ENCODE assay signal across 8 mouse cellular contexts in genomic region chr11:98944897-98945604, GRCm38 (mm10). TPM values are rescaled to one million over a fixed set of nuclear protein-coding genes. Genes with fewer than 3 reads are reported as not detected.
A peak's percentile ranks its signal among the peaks of the same experiment; 100 is the strongest.
DNase-seq lines count a peak whose midpoint lies in the region; ATAC-seq and TF ChIP-seq lines count a peak whose summit lies in the region.

No protein-coding gene starts in this region.

- WGBS in hindbrain, embryonic 12.5 days, result 39% methylated on average over 11 of the region's 11 CpGs
- WGBS in hindbrain, postnatal 0 days, result 44% methylated on average over 11 of the region's 11 CpGs
- WGBS in heart, embryonic 14.5 days, result 42% methylated on average over 11 of the region's 11 CpGs

- no peak overlapping the region; the same call in 1 of the 2 replicates for H3K27ac ChIP-seq in hindbrain, embryonic 12.5 days
- no peak overlapping the region for H3K27ac ChIP-seq in hindbrain, postnatal 0 days
- peak overlapping the region; percentile 95; the same call in 1 of the 2 replicates for H3K27ac ChIP-seq in CH12.LX (ENCODE audit: insufficient read depth, low read depth)
- peak overlapping the region; percentile 1 to 100; a peak in 3 of 4 replicates for H3K27ac ChIP-seq in heart, embryonic 14.5 days (replicated peaks in 1 of 2; ENCODE audit: control insufficient read depth in 1 of 2, insufficient read depth in 1 of 2, low read depth in 2 of 2, low read length in 2 of 2)

- no peak overlapping the region; the same call in 1 of the 2 replicates for H3K4me2 ChIP-seq in hindbrain, embryonic 12.5 days (replicated peaks)
- H3K4me2 ChIP-seq in hindbrain, postnatal 0 days (ENCODE audit: low read depth, low read length), result no peak overlapping the region
- peak overlapping the region; percentile 80; the same call in 1 of the 2 replicates for H3K4me2 ChIP-seq in CH12.LX (ENCODE audit: insufficient read depth, low read depth, poor library complexity, severe bottlenecking)
- H3K4me2 ChIP-seq in heart, embryonic 14.5 days (ENCODE audit: low read length), result peak overlapping the region; percentile 72
- peak overlapping the region; percentile 96 for H3K4me2 ChIP-seq in myocyte (ENCODE audit: low read depth)

- DNase-seq in hindbrain, postnatal 0 days (ENCODE audit: low spot score), result no peak
- DNase-seq in CH12.LX (ENCODE audit: extremely low read depth), result no peak
- no peak for DNase-seq in layer of hippocampus, adult 18-20 months (ENCODE audit: low spot score in 2 of 2)
- no peak for DNase-seq in urinary bladder, adult 18-20 months (ENCODE audit: low spot score in 2 of 2)
- DNase-seq in spleen, postnatal 4 days (ENCODE audit: low spot score in 2 of 2), result no peak

- H3ac ChIP-seq in myocyte (ENCODE audit: control insufficient read depth, insufficient read length), result no peak overlapping the region

- H3K79me2 ChIP-seq in CH12.LX (replicated peaks; ENCODE audit: control insufficient read depth, extremely low read depth, insufficient read depth, poor library complexity, severe bottlenecking), result peaks cover 8% of the 10 kb centered on the region; the same call in 1 of the 2 replicates
- H3K79me2 ChIP-seq in myocyte (ENCODE audit: control insufficient read depth, insufficient read depth), result peaks cover 85% of the 10 kb centered on the region

- H3K9me3 ChIP-seq in hindbrain, embryonic 12.5 days (replicated peaks), result no peaks in the 10 kb centered on the region
- no peaks in the 10 kb centered on the region for H3K9me3 ChIP-seq in hindbrain, postnatal 0 days (ENCODE audit: low read length)
- no peaks in the 10 kb centered on the region for H3K9me3 ChIP-seq in CH12.LX (replicated peaks; ENCODE audit: low read length)
- H3K9me3 ChIP-seq in heart, embryonic 14.5 days (ENCODE audit: control insufficient read depth, low read length), result no peaks in the 10 kb centered on the region

- TF ChIP-seq POLR2A in CH12.LX (IDR thresholded peaks at IDR 0.05; ENCODE audit: low read depth, low read length), result no peak
- TF ChIP-seq POLR2A in myocyte (IDR thresholded peaks at IDR 0.05; ENCODE audit: insufficient read length, low read depth), result no peak

- no peaks in the 10 kb centered on the region for H3K27me3 ChIP-seq in hindbrain, embryonic 12.5 days
- H3K27me3 ChIP-seq in hindbrain, postnatal 0 days (ENCODE audit: insufficient read depth, low read length), result no peaks in the 10 kb centered on the region
- H3K27me3 ChIP-seq in CH12.LX (replicated peaks) (no peaks in the 10 kb centered on the region), myocyte (ENCODE audit: control insufficient read depth, insufficient read depth, insufficient read length) (no peaks in the 10 kb centered on the region)
- H3K27me3 ChIP-seq in heart, embryonic 14.5 days (ENCODE audit: control insufficient read depth, insufficient read depth, low read length), result no peaks in the 10 kb centered on the region

- H3K4me1 ChIP-seq in hindbrain, embryonic 12.5 days, result peaks cover 72% of the 10 kb centered on the region
- peaks cover 37% of the 10 kb centered on the region for H3K4me1 ChIP-seq in hindbrain, postnatal 0 days (ENCODE audit: insufficient read depth, low read length)
- peaks cover 51 to 93% of the 10 kb centered on the region in 2 experiments for H3K4me1 ChIP-seq in CH12.LX (ENCODE audit: control insufficient read depth in 1 of 2, insufficient read depth in 2 of 2)
- H3K4me1 ChIP-seq in heart, embryonic 14.5 days (ENCODE audit: control insufficient read depth in 2 of 2, insufficient read depth in 2 of 2, low read length in 2 of 2), result peaks cover 84 to 92% of the 10 kb centered on the region in 2 experiments

- TF ChIP-seq EP300 in CH12.LX (IDR thresholded peaks at IDR 0.05; ENCODE audit: low read length), result no peak

- TF ChIP-seq RAD21 in CH12.LX (IDR thresholded peaks at IDR 0.05; ENCODE audit: low read depth, low read length), result no peak

- ATAC-seq in hindbrain, embryonic 12.5 days (ENCODE audit: low FRiP score), result no peak
- ATAC-seq in hindbrain, postnatal 0 days, result no peak
- ATAC-seq in heart, embryonic 14.5 days (ENCODE audit: insufficient number of reproducible peaks, insufficient read depth, low FRiP score, low read depth), result no peak

- H3K4me3 ChIP-seq in hindbrain, embryonic 12.5 days, result no peak overlapping the region
- H3K4me3 ChIP-seq in hindbrain, postnatal 0 days (ENCODE audit: low read length), result no peak overlapping the region
- H3K4me3 ChIP-seq in CH12.LX (replicated peaks in 1 of 3; ENCODE audit: low read depth in 2 of 3, low read length in 2 of 3, poor library complexity in 1 of 3) (peak overlapping the region in 1 of 3 experiments; percentile 40), myocyte (peak overlapping the region; percentile 73)
- no peak overlapping the region for H3K4me3 ChIP-seq in heart, embryonic 14.5 days (ENCODE audit: control insufficient read depth in 1 of 2, insufficient read depth in 1 of 2, low read depth in 1 of 2, low read length in 2 of 2)

- no peak for TF ChIP-seq CTCF in hindbrain, postnatal 0 days (IDR thresholded peaks at IDR 0.05; ENCODE audit: low read depth)
- TF ChIP-seq CTCF in CH12.LX (conservative IDR thresholded peaks at IDR 0.05 in 1 of 2, IDR thresholded peaks at IDR 0.05 in 1 of 2; ENCODE audit: low read depth in 2 of 2, low read length in 2 of 2), result no peak

- H3K9ac ChIP-seq in hindbrain, embryonic 12.5 days, result 0 out of 2 replicates have a peak overlapping the region, but pooled peaks have one; percentile 28
- H3K9ac ChIP-seq in hindbrain, postnatal 0 days (replicated peaks; ENCODE audit: low read length), result no peak overlapping the region
- H3K9ac ChIP-seq in CH12.LX (ENCODE audit: insufficient read depth, low read depth), result peak overlapping the region; percentile 42; the same call in 1 of the 2 replicates
- peak overlapping the region; percentile 95 for H3K9ac ChIP-seq in heart, embryonic 14.5 days (ENCODE audit: low read length)

- dilution Hi-C loops in CH12.LX (cut with MboI; ENCODE audit: extremely low pct_ligation_motif_present, extremely low pct_unique_long_range_greater_than_20kb, low sequenced_read_pairs), result no loop called here

- in situ Hi-C loops in CH12.LX (cut with MboI; ENCODE audit: low pct_ligation_motif_present, low pct_unique_long_range_greater_than_20kb, low sequenced_read_pairs), result no loop called here

- no peaks in the 10 kb centered on the region for H3K36me3 ChIP-seq in hindbrain, embryonic 12.5 days
- H3K36me3 ChIP-seq in hindbrain, postnatal 0 days (ENCODE audit: insufficient read depth, low read length), result no peaks in the 10 kb centered on the region
- H3K36me3 ChIP-seq in CH12.LX (replicated peaks in 1 of 2; ENCODE audit: control insufficient read depth in 1 of 2, insufficient read depth in 1 of 2, low read length in 1 of 2) (peaks cover 0 to 10% of the 10 kb centered on the region in 2 experiments), myocyte (ENCODE audit: control insufficient read depth, insufficient read depth) (no peaks in the 10 kb centered on the region)
- H3K36me3 ChIP-seq in heart, embryonic 14.5 days (ENCODE audit: control insufficient read depth, insufficient read depth, low read length), result peaks cover 5% of the 10 kb centered on the region

TF ChIP-seq in CH12.LX, 34 proteins besides CTCF, POLR2A, EP300 and RAD21 (continues in another document):
- TF ChIP-seq NELFE (IDR thresholded peaks at IDR 0.05; ENCODE audit: low read depth, low read length) (no peak), ZNF384 (IDR thresholded peaks at IDR 0.05; ENCODE audit: low read depth, low read length) (peak; percentile 72), ELF1 (IDR thresholded peaks at IDR 0.05; ENCODE audit: low read depth, low read length) (no peak), MYC (IDR thresholded peaks at IDR 0.05; ENCODE audit: low read depth, low read length) (no peak), CHD2 (IDR thresholded peaks at IDR 0.05; ENCODE audit: low read length) (peak; percentile 37; the same call in 1 of the 2 replicates)

TF ChIP-seq in myocyte, 11 proteins besides CTCF, POLR2A, EP300 and RAD21 (continues in another document):
- no peak for TF ChIP-seq MAX (IDR thresholded peaks at IDR 0.05; ENCODE audit: low read depth)
- TF ChIP-seq TCF12 (IDR thresholded peaks at IDR 0.05; ENCODE audit: insufficient read depth, poor library complexity, severe bottlenecking), result no peak
- no peak for TF ChIP-seq E2F4 (IDR thresholded peaks at IDR 0.05; ENCODE audit: insufficient read depth)
- TF ChIP-seq TCF3 (IDR thresholded peaks at IDR 0.05; ENCODE audit: insufficient read length, low read depth), result no peak
- TF ChIP-seq SRF (IDR thresholded peaks at IDR 0.05; ENCODE audit: control insufficient read depth, insufficient read length, low read depth), result no peak

RNA-seq across cellular contexts. Expression of gene Rara, which starts 17.4 kb away (rescaled TPM):
- 38.6 and 46.9 TPM in 2 replicates for polyA plus RNA-seq in hindbrain, embryonic 12.5 days (2016; fragmentation: Nextera tagmentation; extraction: Ambion mirVana)
- total RNA-seq in hindbrain, postnatal 0 days (2014; rRNA removed), result 16.9 and 19.2 TPM in 2 replicates
- 8.1 and 9.5 TPM in 2 replicates for polyA plus RNA-seq in hindbrain, postnatal 0 days (2015; fragmentation: Nextera tagmentation; extraction: Ambion mirVana)
- total RNA-seq in CH12.LX (2012; rRNA removed) (11.1 and 12.1 TPM in 2 replicates), CH12.LX (2014; rRNA removed) (2.7 and 4.5 TPM in 2 replicates)
- polyA plus RNA-seq in CH12.LX (2012; ENCODE audit: insufficient read length, low read depth) (12.4 and 13.7 TPM in 2 replicates), myocyte (2012; fragmentation: generic; extraction: Trizol) (27.3 TPM)
- polyA plus RNA-seq in heart, embryonic 14.5 days (2014; fragmentation: Nextera tagmentation; extraction: Ambion mirVana), result 31.4 and 33.4 TPM in 2 replicates
- 10 to 100 TPM; 18.3 to 26.6 TPM for total RNA-seq in layer of hippocampus, adult 18-20 months (2021)

RNA-seq across cellular contexts. Expression of gene Cdc6, which starts 37.5 kb away (rescaled TPM):
- polyA plus RNA-seq in hindbrain, embryonic 12.5 days (2016; fragmentation: Nextera tagmentation; extraction: Ambion mirVana), result 19.0 and 20.2 TPM in 2 replicates
- 2.5 and 4.6 TPM in 2 replicates for total RNA-seq in hindbrain, postnatal 0 days (2014; rRNA removed)
- 3.0 and 3.4 TPM in 2 replicates for polyA plus RNA-seq in hindbrain, postnatal 0 days (2015; fragmentation: Nextera tagmentation; extraction: Ambion mirVana)
- 47.4 and 78.9 TPM in 2 replicates for total RNA-seq in CH12.LX (2012; rRNA removed)
- total RNA-seq in CH12.LX (2014; rRNA removed), result 93.7 and 99.3 TPM in 2 replicates
- polyA plus RNA-seq in CH12.LX (2012; ENCODE audit: insufficient read length, low read depth), result 81.3 and 91.9 TPM in 2 replicates
- polyA plus RNA-seq in heart, embryonic 14.5 days (2014; fragmentation: Nextera tagmentation; extraction: Ambion mirVana), result 15.6 and 17.5 TPM in 2 replicates
- 2.6 TPM for polyA plus RNA-seq in myocyte (2012; fragmentation: generic; extraction: Trizol)
- under 1 TPM; 0.36 to 0.79 TPM for total RNA-seq in layer of hippocampus, adult 18-20 months (2021)

RNA-seq across cellular contexts. Expression of gene Gjd3, which starts 37.8 kb away (rescaled TPM):
- polyA plus RNA-seq in hindbrain, embryonic 12.5 days (2016; fragmentation: Nextera tagmentation; extraction: Ambion mirVana), result 0.88 and 1.1 TPM in 2 replicates
- 0.75 and 5.0 TPM in 2 replicates for total RNA-seq in hindbrain, postnatal 0 days (2014; rRNA removed)
- 4.8 and 5.9 TPM in 2 replicates for polyA plus RNA-seq in hindbrain, postnatal 0 days (2015; fragmentation: Nextera tagmentation; extraction: Ambion mirVana)
- total RNA-seq in CH12.LX (2012; rRNA removed) (0.47 and 0.50 TPM in 2 replicates), CH12.LX (2014; rRNA removed) (not detected in 2 replicates)
- polyA plus RNA-seq in CH12.LX (2012; ENCODE audit: insufficient read length, low read depth) (not detected in 2 replicates), myocyte (2012; fragmentation: generic; extraction: Trizol) (0.05 TPM)
- polyA plus RNA-seq in heart, embryonic 14.5 days (2014; fragmentation: Nextera tagmentation; extraction: Ambion mirVana), result 1.00 and 2.3 TPM in 2 replicates
- 1 to 10 TPM in 1 of 2 experiments, under 1 TPM in 1; 0.52 to 1.2 TPM for total RNA-seq in layer of hippocampus, adult 18-20 months (2021)

Comparison
In these comparisons a context has a peak if more than half of its experiments do, and no peak if none do; other contexts are left out.
1. H3K27ac ChIP-seq: peak in CH12.LX (single experiment) and heart, embryonic 14.5 days (2 of 2); none in hindbrain, embryonic 12.5 days (single experiment) and hindbrain, postnatal 0 days (single experiment).
2. H3K4me2 ChIP-seq: peak in CH12.LX (single experiment), heart, embryonic 14.5 days (single experiment) and myocyte (single experiment); none in hindbrain, embryonic 12.5 days (single experiment) and hindbrain, postnatal 0 days (single experiment).